Mouse (Mus musculus): ENCODE measurements around the gene Pax4. TPM values are rescaled to one million over a fixed set of nuclear protein-coding genes. Genes with fewer than 3 reads are reported as not detected.

Gene Pax4
- not detected in 2 replicates for polyA plus RNA-seq (2012; rRNA removed; ENCODE audit: low replicate concordance)

DNA sequence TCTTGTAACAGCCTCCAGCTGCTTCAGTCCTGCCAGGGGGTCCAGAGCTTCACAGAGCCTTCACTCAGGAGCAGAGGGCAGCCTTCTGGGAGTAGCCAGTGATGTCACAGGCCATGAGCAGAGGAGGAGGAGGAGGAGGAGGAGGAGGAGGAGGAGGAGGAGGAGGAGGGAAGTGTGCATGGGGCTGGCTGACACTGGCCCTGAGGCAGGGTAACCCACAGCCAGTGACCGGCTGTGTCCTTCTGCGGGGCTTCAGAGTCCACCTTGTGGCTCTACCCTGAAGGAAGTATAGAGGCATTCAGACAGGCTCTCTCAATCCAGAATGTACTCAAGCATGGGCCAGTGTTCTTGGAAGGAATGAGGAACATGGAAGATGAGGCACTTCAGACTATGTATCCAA is at the start of gene Pax4:
Gene Pax4, minus strand, starts transcription at position 101 of the 400 bp plus-strand sequence.

DNA sequence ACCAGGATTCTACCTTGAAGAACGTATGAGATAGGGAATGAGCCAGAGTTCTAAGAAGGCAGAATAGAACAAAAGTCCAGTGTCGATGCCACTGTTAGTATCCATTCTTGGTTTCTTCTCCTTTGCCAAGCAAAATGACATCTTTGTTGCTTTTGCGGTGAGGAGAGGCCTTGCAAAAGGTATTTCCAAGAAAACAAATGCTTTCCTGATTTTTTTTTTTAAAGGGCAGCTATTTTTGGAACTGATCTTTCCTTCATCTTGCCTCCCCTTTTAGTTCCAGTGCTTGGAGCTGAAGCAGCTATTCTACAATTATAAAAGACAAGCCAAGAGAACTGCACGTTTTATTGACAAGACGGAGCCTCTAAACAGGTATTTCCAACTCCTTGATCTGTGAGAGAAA is 25.7 kb upstream of the Pax4 start, which contains the start of gene Snd1:
Gene Snd1, plus strand, starts transcription at position 301 of the 400 bp plus-strand sequence.

DNA sequence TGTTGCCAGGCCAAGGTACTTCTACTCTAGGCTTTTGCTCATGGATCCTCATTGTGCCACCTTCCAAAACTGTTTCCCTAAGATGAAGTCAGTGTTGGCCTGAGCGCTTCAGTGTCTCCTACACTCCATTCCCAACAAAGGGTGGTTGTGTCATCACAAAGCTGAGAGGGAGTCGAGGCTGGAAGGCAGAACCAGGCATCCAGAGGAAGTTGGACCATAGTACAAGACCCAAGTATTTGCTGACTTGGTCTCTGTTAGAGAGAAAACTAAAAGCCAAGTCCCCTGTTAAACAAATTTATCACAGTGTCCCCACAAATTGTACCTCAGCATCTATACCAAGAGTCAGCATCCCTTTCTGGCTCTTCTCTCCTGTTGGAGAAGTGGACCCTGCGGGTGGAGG is 20.9 kb downstream of the Pax4 start, which contains the start of gene Gcc1:
Gene Gcc1, minus strand, starts transcription at position 101 of the 400 bp plus-strand sequence.

DNA sequence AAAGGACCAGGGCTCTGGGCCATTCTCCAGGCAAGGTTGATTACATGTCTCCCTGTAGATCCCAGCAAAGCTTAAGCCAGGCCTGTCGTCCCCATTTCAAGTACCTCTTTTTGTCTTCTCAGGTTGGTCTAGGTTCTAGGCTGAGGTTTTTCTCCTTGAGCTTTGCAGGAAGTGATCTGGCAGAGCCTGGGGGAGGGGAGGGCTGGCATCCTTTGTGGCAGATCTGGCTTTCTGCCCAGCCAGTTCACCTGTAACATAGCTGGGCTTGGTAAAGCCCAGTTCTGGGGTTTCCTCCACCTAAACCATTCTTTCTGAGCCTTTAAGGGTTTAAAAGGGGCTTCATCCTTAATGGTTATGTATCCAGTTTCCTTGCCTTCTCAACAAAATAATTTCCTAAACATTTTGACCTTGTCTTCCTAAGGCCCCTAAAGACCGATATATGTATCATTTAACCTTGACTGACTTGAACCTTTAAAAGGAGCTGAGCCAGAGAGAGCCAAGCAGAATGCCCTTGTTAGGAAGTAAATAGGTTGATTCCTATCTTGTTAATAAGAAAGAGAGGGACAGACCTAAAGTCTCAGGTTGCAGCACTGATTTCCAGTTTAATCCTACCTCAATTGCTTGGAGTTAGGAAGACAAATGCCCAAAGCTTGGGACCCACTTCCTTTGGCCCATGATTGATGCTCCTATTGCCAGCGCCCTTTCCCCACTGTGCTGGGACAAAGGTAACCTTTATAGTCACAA is 21.9 kb downstream of the Pax4 start, which contains the start of gene Fscn3:
Gene Fscn3, plus strand, starts transcription at position 694 of the 744 bp plus-strand sequence.

DNA sequence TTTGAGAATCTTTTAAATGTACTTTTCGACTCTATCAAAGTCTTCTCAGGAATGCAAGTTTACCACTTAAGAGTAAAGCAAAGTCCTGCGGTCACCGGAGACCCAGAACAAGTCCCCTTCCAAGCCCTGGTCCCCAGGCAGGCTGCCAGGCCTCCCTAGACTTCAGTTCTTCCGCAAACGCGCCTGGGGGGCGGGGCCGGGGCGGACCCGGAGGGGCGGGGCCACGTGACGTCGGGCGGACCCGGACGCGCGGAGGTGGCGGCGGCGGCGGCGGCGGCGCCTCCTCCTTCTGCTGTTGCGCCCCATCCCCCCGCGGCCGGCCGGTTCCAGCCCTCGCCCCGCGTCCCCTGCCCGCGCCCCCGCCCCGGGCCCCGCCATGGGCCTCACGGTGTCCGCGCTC is 25.8 kb downstream of the Pax4 start, which contains the start of gene Arf5:
Gene Arf5, plus strand, starts transcription at position 248 of the 400 bp plus-strand sequence.

DNA sequence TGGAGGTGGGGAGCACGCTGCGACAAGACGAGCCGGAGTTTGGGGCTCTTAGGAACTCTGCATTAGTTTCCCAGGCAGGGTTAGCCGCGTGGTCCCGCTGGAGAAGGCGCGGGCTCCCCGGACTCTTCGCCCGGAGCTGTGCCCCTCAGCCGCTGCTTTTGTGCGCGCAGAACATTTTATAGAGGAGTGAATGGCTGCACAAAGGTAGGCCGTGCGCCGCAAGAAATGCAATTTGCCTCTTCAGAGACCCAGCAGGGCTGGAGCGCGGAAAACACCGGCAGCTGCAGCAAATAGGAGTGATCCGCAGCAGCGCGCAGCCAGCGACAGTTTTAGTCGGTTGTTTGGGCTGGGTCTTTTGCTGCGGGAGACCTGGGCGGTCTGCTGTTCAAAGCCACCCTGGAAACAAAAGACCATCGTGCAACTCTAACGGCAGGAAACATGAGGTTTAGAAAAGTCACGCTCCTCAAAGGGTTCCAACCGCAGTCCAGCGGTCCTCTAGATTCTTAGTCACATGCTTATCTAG is 51.4 kb downstream of the Pax4 start, which contains the start of gene Zfp800:
Gene Zfp800, minus strand, starts transcription at position 325 of the 523 bp plus-strand sequence.

Other genes with a start within 250 kb of the Pax4 start
- gene Zfp800, start 51.3 kb downstream of the Pax4 start, polyA plus RNA-seq (2012; rRNA removed; ENCODE audit: low replicate concordance), result 2.2 and 4.5 TPM in 2 replicates
- 368 and 377 TPM in 2 replicates for gene Arf5, start 25.8 kb downstream of the Pax4 start, polyA plus RNA-seq (2012; rRNA removed; ENCODE audit: low replicate concordance)
- 0.12 TPM in 1 of 2 replicates, not detected in the other for gene Fscn3, start 21.6 kb downstream of the Pax4 start, polyA plus RNA-seq (2012; rRNA removed; ENCODE audit: low replicate concordance)
- gene Gcc1, start 21.0 kb downstream of the Pax4 start, polyA plus RNA-seq (2012; rRNA removed; ENCODE audit: low replicate concordance), result 3.8 and 8.4 TPM in 2 replicates
- gene Snd1, start 25.8 kb upstream of the Pax4 start, polyA plus RNA-seq (2012; rRNA removed; ENCODE audit: low replicate concordance), result 78.9 and 116 TPM in 2 replicates

Data from subcutaneous adipose tissue, adult 2 months (tissue).